Mouse (Mus musculus) lung, adult 2 months (tissue): ENCODE results near the gene Otud7b. TPM values are rescaled to one million over a fixed set of nuclear protein-coding genes. Genes with fewer than 3 reads are reported as not detected.

Source experiments
- DNase-seq: peaks from one replicate; pipeline ENCODE4 v3.0.0; 2022
- H3K4me1 ChIP-seq: fragments of 200-500 bp; 2 replicates; pipeline ENCODE4 v1.6.1; 2011; ENCODE audit warnings: low read length; ENCODE audit not compliant: control insufficient read depth, insufficient read depth
- H3K4me3 ChIP-seq: fragments of 200-500 bp; replicated peaks from 2 replicates; pipeline ENCODE3; 2011; ENCODE audit warnings: low read depth, mild to moderate bottlenecking, control low read depth, low read length; ENCODE audit errors: extremely low read depth
- CTCF ChIP-seq: fragments of 200-500 bp; IDR thresholded peaks from 2 replicates; pipeline ENCODE4 v1.5.1; 2011; ENCODE audit warnings: mild to moderate bottlenecking, low read length, control low read depth; ENCODE audit not compliant: insufficient read depth
- POLR2A ChIP-seq: fragments of 200-500 bp; IDR thresholded peaks from 2 replicates; pipeline ENCODE4 v1.6.1; 2011; ENCODE audit warnings: low read depth, mild to moderate bottlenecking, control low read depth, low read length, borderline replicate concordance; ENCODE audit errors: extremely low read depth
- whole genome bisulfite sequencing: fragments of 180-500 bp; shearing (Covaris S2); methylation state at CpG from one replicate; pipeline ENCODE4 v1.1.7; 2018; 5-methylcytosine and 5-hydroxymethylcytosine counted together
- polyA plus RNA-seq: library from polyadenylated mRNA; depleted of rRNA; stranded (reverse); fragments of >200 nt; gene quantifications from 2 replicates; pipeline ENCODE4 v1.2.3, GENCODE M21; 2012

The Otud7b gene
- polyA plus RNA-seq, 1 experiment: 25.6 TPM

GRCm38 (mm10) chr3:96102100-96102872 is 2.0 kb upstream of the Otud7b start:
- 28% methylated on average over 14 of the region's 14 CpGs for WGBS
- Histone ChIP-seq H3K4me1 (peaks cover 8% of the 10 kb centered on the region), H3K4me3 (no peak overlapping the region)
- DNase-seq: peak; percentile 49
- no peak for TF ChIP-seq POLR2A
- TF ChIP-seq CTCF: no peak

GRCm38 (mm10) chr3:96103901-96104260 is 446 bp upstream of the Otud7b start:
- TF ChIP-seq CTCF (no peak), POLR2A (no peak)
- H3K4me3 ChIP-seq: peak overlapping the region; percentile 77
- WGBS: 3% methylated on average over 8 of the region's 8 CpGs
- H3K4me1 ChIP-seq: peaks cover 8% of the 10 kb centered on the region
- no peak for DNase-seq

GRCm38 (mm10) chr3:96105232-96105747 is 963 bp downstream of the Otud7b start:
- DNase-seq: peak; percentile 34
- Histone ChIP-seq H3K4me1 (peaks cover 8% of the 10 kb centered on the region), H3K4me3 (peak overlapping the region; percentile 85)
- TF ChIP-seq CTCF (no peak), POLR2A (no peak)
- 11% methylated on average over 10 of the region's 10 CpGs for WGBS

- 67% methylated on average over 4 of the region's 4 CpGs for WGBS
- Histone ChIP-seq H3K4me3 (no peak overlapping the region), H3K4me1 (peaks cover 8% of the 10 kb centered on the region)
- TF ChIP-seq POLR2A: no peak
- no peak for TF ChIP-seq CTCF
- no peak for DNase-seq
Observed at GRCm38 (mm10) chr3:96106151-96106550, 1.8 kb downstream of the Otud7b start.

GRCm38 (mm10) chr3:96108315-96108714 is 4.0 kb downstream of the Otud7b start:
- H3K4me3 ChIP-seq: no peak overlapping the region
- no peak for DNase-seq
- peaks cover 17% of the 10 kb centered on the region for H3K4me1 ChIP-seq
- TF ChIP-seq POLR2A: no peak
- TF ChIP-seq CTCF: no peak
- 92% methylated on average over 3 of the region's 3 CpGs for WGBS

GRCm38 (mm10) chr3:96113251-96113650 is 8.9 kb downstream of the Otud7b start:
- H3K4me3 ChIP-seq: no peak overlapping the region
- H3K4me1 ChIP-seq: peaks cover 21% of the 10 kb centered on the region
- WGBS: 31% methylated on average over 3 of the region's 3 CpGs
- TF ChIP-seq CTCF: no peak
- no peak for TF ChIP-seq POLR2A
- DNase-seq: no peak

GRCm38 (mm10) chr3:96118142-96118541 is 13.8 kb downstream of the Otud7b start:
- 55% methylated on average over 2 of the region's 2 CpGs for WGBS
- H3K4me3 ChIP-seq: no peak overlapping the region
- TF ChIP-seq POLR2A (no peak), CTCF (no peak)
- no peak for DNase-seq
- peaks cover 16% of the 10 kb centered on the region for H3K4me1 ChIP-seq

- Histone ChIP-seq H3K4me1 (peaks cover 11% of the 10 kb centered on the region), H3K4me3 (no peak overlapping the region)
- WGBS: 74% methylated on average over 2 of the region's 2 CpGs
- TF ChIP-seq POLR2A: no peak
- no peak for TF ChIP-seq CTCF
- no peak for DNase-seq
Observed at GRCm38 (mm10) chr3:96118702-96119101, 14.4 kb downstream of the Otud7b start.

GRCm38 (mm10) chr3:96124235-96124634 is 19.9 kb downstream of the Otud7b start:
- H3K4me3 ChIP-seq: no peak overlapping the region
- WGBS: 92% methylated on average over 5 of the region's 5 CpGs
- TF ChIP-seq CTCF (no peak), POLR2A (no peak)

GRCm38 (mm10) chr3:96128128-96128527 is 23.8 kb downstream of the Otud7b start:
- Histone ChIP-seq H3K4me3 (no peak overlapping the region), H3K4me1 (peaks cover 15% of the 10 kb centered on the region)
- no peak for DNase-seq
- TF ChIP-seq POLR2A: no peak
- no peak for TF ChIP-seq CTCF

More at GRCm38 (mm10) chr3:96124235-96124634, 19.9 kb downstream of the Otud7b start:
- DNase-seq: no peak
- peaks cover 8% of the 10 kb centered on the region for H3K4me1 ChIP-seq
